Mouse (Mus musculus): Measurements from ENCODE around the gene Sdk2.

Sdk2 gene

GRCm38 (mm10) chr11:113928291-113928690 is 138.6 kb downstream of the Sdk2 start:
- DNase-seq (ENCODE audit: low spot score) = no peak

- no peak for DNase-seq (ENCODE audit: low spot score)
Measured at GRCm38 (mm10) chr11:113927826-113928225, 139.0 kb downstream of the Sdk2 start.

DNA sequence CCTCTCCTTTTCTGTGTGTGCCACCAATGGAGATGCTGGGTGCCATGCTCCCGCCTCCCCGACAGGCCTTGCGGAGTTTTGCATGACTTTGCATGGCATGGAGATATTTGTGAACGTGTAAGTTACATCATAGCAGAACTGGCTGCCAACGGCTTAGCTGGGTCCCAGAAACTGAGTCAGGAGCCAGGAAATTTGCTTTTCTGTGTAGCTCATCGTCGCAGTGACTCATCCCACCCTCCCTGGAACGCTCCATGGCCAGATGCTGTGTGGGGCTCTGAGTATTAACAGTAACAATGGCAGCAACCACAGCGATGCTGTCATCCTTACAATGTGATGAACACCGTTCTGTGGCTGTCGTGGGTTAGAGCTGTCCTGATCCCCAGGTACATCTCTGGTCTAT is 139.6 kb downstream of the Sdk2 start:
- no peak for DNase-seq (ENCODE audit: low spot score)

GRCm38 (mm10) chr11:113923137-113923536 is 143.7 kb downstream of the Sdk2 start:
- DNase-seq (ENCODE audit: low spot score) = peak; percentile 21

DNA sequence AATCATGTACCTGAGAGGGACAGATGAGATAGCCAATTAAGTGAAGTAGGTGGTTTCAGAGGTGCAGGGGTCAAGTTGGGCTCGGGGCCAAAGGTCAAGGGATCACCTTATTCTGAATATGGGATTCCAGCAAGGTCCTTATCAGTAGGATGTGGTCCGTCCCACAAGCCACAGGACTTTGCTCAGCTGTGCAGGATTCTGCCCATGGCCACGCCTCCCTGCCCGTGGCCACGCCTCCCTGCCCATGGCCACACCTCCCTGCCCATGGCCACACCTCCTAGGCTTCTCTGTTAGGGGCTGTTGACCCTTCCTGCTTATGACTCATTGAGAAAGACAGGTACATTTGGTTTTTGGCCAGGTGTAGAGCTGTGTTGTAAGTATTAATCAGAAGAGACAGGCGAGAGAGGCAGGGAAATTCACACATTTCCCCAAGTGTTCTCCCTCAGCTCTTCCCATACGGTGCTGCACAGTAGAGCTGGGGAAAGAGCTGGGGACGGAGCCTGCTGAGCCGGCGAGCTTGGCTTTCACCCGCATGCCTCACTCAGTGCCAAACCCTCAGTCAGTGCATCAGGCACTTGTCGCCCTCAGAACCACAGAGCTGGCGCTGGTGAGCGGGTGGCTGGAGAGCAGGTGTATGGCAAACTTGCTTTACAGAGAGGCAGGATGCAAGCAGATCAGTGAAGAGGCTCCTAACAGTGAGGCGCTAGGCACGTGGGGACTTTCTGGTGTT is 163.6 kb downstream of the Sdk2 start:
- DNase-seq (ENCODE audit: low spot score) = no peak

DNA sequence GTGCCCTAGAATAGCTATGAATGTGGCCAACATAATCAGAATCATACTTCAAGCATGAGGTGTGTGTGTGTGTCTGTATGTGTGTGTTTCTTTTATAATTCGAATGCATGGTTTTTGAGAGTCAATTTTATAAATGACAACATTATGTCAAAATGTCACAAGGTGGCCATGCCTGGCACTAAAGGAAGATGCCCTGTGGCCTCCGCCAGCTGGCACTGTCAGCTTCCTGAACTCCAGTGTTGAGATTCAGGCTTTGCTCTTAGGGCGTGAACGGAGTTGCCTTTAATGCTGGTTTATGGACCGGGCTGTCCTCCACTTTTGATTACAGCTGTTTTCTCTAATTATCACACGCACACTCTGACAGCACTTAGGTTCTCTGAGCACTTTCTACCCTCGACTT is 164.9 kb downstream of the Sdk2 start:
- no peak for DNase-seq (ENCODE audit: low spot score)

DNA sequence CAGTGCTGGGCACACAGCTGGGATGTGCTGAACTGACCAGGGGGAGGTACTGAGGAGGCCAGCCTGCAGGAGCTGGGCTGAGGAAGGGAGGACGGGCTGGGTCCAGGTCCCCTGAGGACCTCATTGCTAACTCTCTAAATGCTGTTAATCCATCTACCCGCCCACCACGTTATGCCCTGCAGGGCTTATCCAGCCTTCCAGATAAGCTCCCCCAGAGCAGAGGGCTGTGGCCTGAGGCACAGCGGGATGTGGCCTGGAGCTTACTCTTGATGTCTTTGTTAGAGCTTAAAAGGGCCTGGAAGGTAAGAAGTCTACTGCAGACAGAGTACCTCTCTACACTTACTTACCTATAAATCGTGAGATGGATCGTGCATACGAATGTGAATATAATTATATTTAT is 168.2 kb downstream of the Sdk2 start:
- DNase-seq (ENCODE audit: low spot score) = peak; percentile 20

- DNase-seq (ENCODE audit: low spot score) = no peak
Measured at GRCm38 (mm10) chr11:113896006-113896405, 170.8 kb downstream of the Sdk2 start.

- DNase-seq (ENCODE audit: low spot score) = no peak
Measured at GRCm38 (mm10) chr11:113892924-113893323, 173.9 kb downstream of the Sdk2 start.

GRCm38 (mm10) chr11:113892067-113892466 is 174.8 kb downstream of the Sdk2 start:
- no peak for DNase-seq (ENCODE audit: low spot score)

- DNase-seq (ENCODE audit: low spot score) = no peak
Measured at GRCm38 (mm10) chr11:113888156-113888750, 178.6 kb downstream of the Sdk2 start.

DNA sequence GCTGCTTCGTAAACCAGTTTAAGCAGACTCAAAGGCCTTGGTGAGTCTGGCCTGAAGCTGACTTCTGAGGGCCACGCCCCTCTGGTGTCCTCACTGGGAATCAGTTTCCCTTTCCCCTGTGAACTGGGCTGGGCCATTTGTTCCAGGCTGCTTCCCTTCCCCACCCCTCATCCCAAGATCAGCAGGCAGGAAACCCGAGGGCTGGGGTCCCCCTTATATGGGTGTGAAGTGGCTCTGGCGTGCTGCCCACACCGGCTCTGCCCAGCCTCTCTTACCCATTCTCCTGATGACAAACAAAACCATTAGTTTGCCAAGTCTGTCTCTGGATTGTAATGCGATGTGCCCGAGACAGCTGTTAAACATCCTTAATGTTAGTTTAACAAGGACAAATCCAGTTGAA is 180.5 kb downstream of the Sdk2 start:
- DNase-seq (ENCODE audit: low spot score) = no peak

- no peak for DNase-seq (ENCODE audit: low spot score)
Measured at GRCm38 (mm10) chr11:113884962-113885361, 181.9 kb downstream of the Sdk2 start.

GRCm38 (mm10) chr11:113883031-113883430 is 183.8 kb downstream of the Sdk2 start:
- DNase-seq (ENCODE audit: low spot score) = no peak

GRCm38 (mm10) chr11:113881864-113882263 is 185.0 kb downstream of the Sdk2 start:
- no peak for DNase-seq (ENCODE audit: low spot score)

DNA sequence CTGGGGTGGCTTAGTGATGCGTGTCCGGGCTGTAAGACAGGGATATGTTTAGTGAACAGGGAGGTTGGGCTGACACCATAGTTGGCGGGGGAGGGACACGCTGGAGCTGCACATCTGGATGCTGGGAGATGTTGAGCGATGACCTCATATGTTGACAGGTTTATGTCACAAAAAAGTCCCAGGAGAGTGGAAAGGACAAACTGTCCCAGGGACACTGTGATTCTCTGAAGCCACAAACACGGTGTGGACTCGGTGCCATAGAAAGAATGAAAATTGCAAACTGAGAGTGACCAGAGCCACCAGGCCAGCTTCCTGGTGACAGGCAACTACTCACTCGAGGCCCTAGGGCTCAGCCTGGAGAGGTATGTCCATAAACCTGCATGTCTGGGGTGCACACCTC is 199.8 kb downstream of the Sdk2 start:
- no peak for DNase-seq (ENCODE audit: low spot score)

- peak; percentile 96 for DNase-seq (ENCODE audit: low spot score)
Measured at GRCm38 (mm10) chr11:113865627-113866026, 201.2 kb downstream of the Sdk2 start.

- DNase-seq (ENCODE audit: low spot score) = peak; percentile 35
Measured at GRCm38 (mm10) chr11:113863408-113863807, 203.4 kb downstream of the Sdk2 start.

DNA sequence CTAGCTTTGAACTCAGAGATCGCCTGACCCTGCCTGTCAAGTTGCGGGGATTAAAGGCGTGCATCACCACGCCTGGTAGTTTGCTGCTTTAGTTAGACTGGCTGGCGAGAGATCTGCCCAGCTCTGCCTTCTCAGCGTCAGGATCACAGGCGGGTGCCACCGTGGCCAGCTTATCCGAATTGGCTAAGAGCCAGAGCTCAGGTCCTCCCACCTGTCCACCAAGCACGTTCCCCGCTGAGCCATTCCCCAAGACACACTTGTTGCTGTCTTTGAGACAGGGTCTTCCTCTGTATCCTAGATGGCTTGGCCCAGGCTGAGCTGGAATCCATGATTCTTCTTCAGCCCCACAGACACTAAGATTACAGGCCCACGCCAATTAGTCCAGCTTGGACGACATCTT is 211.2 kb downstream of the Sdk2 start:
- DNase-seq (ENCODE audit: low spot score) = no peak

DNA sequence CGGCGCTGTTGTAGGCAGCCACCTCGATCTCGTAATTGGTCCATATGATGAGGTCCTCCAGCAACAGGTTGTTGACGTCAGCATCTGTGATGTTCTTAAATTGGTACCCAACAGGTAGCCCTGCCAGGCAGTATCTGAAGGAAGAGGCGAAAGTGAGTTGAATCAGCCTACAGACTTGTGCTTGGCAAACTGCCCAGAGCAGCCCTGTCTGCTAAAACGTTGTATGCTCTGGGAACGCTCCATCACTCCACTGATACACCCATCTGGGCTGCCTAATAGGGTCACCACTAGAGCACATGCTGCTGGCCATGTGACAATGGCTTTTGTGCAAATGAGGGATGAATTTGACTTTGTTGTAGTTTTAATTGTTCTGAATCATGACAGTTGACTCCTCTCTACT is 215.1 kb downstream of the Sdk2 start:
- no peak for DNase-seq (ENCODE audit: low spot score)

GRCm38 (mm10) chr11:113849322-113849721 is 217.5 kb downstream of the Sdk2 start:
- no peak for DNase-seq (ENCODE audit: low spot score)

DNA sequence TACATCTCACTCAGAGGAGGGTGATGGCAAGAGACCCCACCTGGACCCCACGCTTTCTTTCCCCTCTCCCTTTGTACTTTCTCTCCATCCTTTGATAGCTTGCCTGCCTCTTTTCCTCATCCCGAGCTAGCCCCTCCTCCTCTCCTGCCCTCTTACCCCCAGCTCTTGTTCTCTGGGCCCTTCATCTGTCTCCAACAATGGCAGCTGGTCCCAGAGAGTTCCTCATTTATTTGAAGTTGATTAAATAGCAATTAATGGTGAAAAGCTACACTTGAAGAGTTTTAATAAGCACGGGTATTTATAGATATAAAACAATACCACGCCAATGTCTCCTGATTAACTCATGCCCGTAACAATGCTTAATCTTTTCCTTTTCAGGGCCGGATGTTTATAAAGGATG is 222.9 kb downstream of the Sdk2 start:
- no peak for DNase-seq (ENCODE audit: low spot score)

DNA sequence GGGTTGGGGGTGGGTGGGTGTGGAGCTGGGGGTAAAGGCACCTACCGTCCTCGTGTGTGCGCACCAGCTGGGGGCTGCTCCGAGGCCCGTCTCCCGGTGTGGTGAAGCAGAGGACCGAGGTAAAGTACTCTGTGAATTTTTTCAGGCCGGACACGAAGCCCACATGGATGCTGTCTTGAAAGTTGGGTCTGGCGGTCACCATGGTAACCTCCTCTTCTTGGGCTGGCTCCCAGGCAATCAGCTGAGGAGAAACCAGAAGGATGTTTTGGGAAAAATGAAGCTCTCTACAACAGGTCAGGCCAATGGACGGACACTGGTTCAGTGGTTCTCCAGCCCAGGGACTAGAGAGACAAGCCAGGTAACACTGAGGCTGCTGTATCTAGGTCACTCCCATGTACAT is 224.0 kb downstream of the Sdk2 start:
- no peak for DNase-seq (ENCODE audit: low spot score)

GRCm38 (mm10) chr11:113831608-113832007 is 235.2 kb downstream of the Sdk2 start:
- no peak for DNase-seq (ENCODE audit: low spot score)

Data from embryo, embryonic 10 days (tissue).